Mouse (Mus musculus) megakaryocyte, embryonic 14.5 days (primary cell): ENCODE data around the gene Trio. TPM values are rescaled to one million over a fixed set of nuclear protein-coding genes. Genes with fewer than 3 reads are reported as not detected.

Source experiments
- H3K27me3 ChIP-seq: replicated peaks from 2 replicates; pipeline ENCODE3; 2012; ENCODE audit warnings: inconsistent platforms
- H3K36me3 ChIP-seq: replicated peaks from 2 replicates; pipeline ENCODE3; 2012; ENCODE audit warnings: low read length, inconsistent platforms, mixed read lengths
- H3K4me1 ChIP-seq: 2 replicates; pipeline ENCODE4 v1.6.1; 2012; ENCODE audit warnings: inconsistent platforms
- H3K4me3 ChIP-seq: replicated peaks from 2 replicates; pipeline ENCODE3; 2012; ENCODE audit warnings: moderate library complexity, mild to moderate bottlenecking, inconsistent platforms
- H3K9me3 ChIP-seq: 2 replicates; pipeline ENCODE4 v1.6.1; 2012; ENCODE audit warnings: inconsistent platforms
- FLI1 ChIP-seq: IDR thresholded peaks from 2 replicates; pipeline ENCODE4 v1.6.1; 2012; ENCODE audit warnings: low read length, inconsistent platforms, mixed read lengths
- GATA1 ChIP-seq: IDR thresholded peaks from 3 replicates; pipeline ENCODE4 v1.6.1; 2012; ENCODE audit warnings: mixed read lengths, low read length, inconsistent platforms, borderline replicate concordance
- polyA plus RNA-seq: library from polyadenylated mRNA; stranded (reverse); fragments of >175 nt; gene quantifications from 2 replicates; pipeline ENCODE4 v1.2.3, GENCODE M21; 2012; ENCODE audit warnings: low replicate concordance; ENCODE audit not compliant: insufficient read depth

Trio gene
- polyA plus RNA-seq, 1 experiment: 5.8 TPM

DNA sequence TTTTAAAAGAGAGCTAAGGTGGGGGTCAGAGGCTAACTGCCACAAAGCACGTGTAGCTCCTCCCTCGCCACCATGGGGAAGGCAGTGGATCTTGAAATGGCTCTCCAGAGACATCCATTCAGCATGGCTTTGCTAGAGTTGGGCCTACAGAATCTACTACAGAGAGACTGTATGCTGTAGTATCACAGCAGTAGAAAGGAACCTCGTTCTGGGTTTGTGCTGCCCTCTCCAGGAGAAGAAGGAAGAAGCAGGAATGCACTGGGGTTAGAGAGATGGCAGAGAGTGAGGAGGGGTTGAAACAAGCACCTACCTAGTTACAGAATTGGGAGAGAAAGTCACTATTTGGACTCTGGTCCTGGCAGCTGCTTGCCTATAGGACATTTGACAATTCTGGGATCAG lies 310.3 kb downstream of the Trio start:
- H3K9me3 ChIP-seq: no peaks in the 10 kb centered on the region
- H3K4me3 ChIP-seq: no peak overlapping the region
- H3K36me3 ChIP-seq: no peaks in the 10 kb centered on the region
- TF ChIP-seq GATA1 (no peak), FLI1 (no peak)
- peaks cover 9% of the 10 kb centered on the region for H3K4me1 ChIP-seq
- H3K27me3 ChIP-seq: peaks cover 34% of the 10 kb centered on the region

DNA sequence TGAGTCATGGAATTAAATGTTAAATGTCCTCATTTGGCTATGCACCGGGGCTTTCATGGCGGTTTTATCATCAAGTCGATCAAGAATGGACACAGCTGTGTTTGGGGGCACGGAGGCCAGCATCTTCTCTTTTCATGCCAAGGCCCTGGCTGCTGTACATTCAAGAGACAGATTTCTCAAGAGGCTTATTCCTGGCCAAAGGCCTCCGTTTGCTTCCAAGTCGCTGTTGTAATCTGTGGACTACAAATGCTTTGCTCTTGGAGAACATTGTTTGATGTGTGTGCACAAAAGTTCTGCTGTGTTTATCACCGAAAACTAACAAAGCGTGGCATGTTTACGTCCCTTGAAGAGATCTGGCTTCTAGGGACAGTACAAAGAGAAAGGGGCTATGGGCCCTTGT lies 314.9 kb downstream of the Trio start:
- TF ChIP-seq GATA1: no peak
- TF ChIP-seq FLI1: no peak
- Histone ChIP-seq H3K4me1 (peaks cover 21% of the 10 kb centered on the region), H3K9me3 (no peaks in the 10 kb centered on the region), H3K27me3 (peaks cover 21% of the 10 kb centered on the region), H3K4me3 (no peak overlapping the region), H3K36me3 (no peaks in the 10 kb centered on the region)

DNA sequence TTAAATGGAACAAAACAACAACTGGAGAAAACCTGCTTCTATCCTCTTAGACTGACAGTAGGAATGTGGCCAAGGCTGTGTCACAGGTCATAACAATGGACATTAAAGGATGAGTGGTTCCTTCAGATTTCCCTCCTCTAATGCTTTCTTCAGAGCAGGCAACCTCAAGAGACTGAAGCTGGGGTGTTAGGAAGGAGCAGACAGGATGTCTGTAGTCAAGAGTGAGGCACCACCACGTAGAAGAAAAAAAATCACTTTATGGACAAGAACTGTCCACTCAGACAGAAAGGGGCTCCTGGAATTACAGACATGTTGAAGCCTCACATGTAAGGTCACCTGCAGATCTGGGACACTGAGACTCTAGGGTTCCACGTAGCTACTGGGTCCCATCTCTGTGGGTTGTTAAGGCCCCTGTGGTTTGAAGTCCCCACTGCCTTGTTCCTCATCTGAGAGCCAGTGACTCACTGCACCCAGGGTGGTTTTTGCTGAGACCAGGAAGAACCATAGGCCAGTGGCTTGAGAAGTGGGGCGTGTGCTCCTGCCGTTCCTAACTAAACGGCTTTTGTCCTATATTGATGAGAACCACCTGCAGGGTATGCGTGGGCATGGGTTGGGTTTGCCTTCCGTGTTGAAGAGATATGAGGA lies 316.6 kb downstream of the Trio start:
- H3K4me1 ChIP-seq: peaks cover 19% of the 10 kb centered on the region
- H3K9me3 ChIP-seq: no peaks in the 10 kb centered on the region
- H3K4me3 ChIP-seq: no peak overlapping the region
- TF ChIP-seq FLI1 (no peak), GATA1 (no peak)
- no peaks in the 10 kb centered on the region for H3K36me3 ChIP-seq
- H3K27me3 ChIP-seq: peaks cover 23% of the 10 kb centered on the region

DNA sequence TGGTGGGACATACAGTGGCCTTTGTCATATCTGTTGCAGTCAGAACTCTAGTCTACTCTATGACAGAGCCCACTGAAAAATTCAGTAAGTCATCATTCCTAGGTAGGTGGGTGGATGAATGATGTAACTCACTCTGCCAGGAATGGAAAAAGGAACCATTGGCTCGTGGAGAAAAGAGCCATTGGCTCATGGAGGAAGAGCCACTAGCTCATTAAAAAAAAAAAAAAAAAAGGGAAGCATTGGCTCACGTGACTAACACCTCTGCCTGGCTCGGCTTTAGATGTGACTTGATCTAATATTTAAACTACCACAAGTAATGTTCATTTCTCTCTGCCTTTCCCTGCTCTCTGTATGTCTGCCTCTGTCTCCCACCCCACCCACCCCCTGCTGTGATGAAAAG lies 317.1 kb downstream of the Trio start:
- Histone ChIP-seq H3K4me1 (peaks cover 25% of the 10 kb centered on the region), H3K9me3 (no peaks in the 10 kb centered on the region), H3K4me3 (no peak overlapping the region), H3K27me3 (peaks cover 23% of the 10 kb centered on the region), H3K36me3 (no peaks in the 10 kb centered on the region)
- no peak for TF ChIP-seq FLI1
- no peak for TF ChIP-seq GATA1

DNA sequence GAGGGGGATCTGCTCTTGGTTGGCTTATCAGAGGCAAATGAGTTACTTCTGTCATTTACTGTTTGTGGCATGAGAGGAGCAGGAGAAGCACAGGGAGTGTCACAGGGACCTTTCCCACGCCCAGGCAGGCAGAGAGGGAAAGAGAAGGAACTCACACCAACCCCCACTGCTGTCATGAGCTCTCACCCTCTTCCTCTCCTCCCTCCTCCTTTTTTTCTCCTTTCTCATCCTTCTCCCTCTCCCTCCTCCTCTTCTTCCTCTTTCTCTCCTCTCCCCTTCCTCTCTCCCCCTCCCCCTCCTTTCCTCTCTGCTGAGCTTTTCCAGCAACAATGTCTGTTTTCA lies 322.7 kb downstream of the Trio start:
- no peaks in the 10 kb centered on the region for H3K36me3 ChIP-seq
- H3K4me1 ChIP-seq: peaks cover 42% of the 10 kb centered on the region
- TF ChIP-seq FLI1 (no peak), GATA1 (no peak)
- H3K9me3 ChIP-seq: no peaks in the 10 kb centered on the region
- H3K4me3 ChIP-seq: peak overlapping the region; percentile 87
- H3K27me3 ChIP-seq: peaks cover 21% of the 10 kb centered on the region

DNA sequence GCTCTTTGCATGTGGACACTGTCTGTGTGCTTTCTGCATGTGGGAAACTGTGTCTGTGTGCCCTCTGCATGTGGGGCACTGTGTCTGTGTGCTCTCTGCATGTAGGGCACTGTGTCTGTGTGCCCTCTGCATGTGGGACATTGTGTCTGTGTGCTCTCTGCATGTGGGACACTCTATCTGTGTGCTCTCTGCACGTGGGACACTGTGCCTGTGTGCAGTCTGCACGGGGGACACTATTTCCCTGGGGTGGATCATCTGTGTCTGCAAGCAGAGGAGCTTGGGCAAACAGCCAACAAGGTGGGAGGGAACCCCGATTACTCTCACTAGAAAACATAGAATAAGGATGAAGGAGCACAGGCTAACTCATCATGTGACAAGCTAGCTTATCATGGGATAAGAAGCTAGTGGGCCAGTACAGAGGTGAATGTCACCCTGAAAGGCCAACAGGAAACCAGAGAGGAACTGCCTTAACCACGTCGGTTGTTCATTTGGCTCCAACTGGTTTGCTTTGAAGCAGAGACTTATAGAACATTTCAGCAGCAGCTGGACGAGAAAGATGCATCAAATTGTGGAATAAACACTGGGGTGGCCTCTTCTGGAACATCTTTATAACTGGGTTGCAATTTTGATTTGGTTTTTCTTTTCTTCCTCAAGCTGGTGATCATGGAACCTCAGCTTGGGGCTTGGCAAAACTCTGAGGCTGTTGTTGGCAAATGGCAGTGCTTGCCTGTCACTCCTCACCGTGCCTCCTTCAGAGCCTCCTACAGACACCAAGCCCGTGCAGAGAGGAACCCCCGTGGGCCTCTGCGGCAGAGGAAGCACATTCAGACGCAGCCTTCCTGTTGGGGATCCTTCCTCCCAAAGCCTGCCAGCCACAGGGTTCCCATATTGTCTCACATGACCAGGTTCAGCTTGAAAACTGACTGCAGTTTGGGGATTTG lies 323.3 kb downstream of the Trio start:
- H3K4me1 ChIP-seq: peaks cover 40% of the 10 kb centered on the region
- TF ChIP-seq FLI1: no peak
- TF ChIP-seq GATA1: no peak
- H3K4me3 ChIP-seq: peak overlapping the region; percentile 87

DNA sequence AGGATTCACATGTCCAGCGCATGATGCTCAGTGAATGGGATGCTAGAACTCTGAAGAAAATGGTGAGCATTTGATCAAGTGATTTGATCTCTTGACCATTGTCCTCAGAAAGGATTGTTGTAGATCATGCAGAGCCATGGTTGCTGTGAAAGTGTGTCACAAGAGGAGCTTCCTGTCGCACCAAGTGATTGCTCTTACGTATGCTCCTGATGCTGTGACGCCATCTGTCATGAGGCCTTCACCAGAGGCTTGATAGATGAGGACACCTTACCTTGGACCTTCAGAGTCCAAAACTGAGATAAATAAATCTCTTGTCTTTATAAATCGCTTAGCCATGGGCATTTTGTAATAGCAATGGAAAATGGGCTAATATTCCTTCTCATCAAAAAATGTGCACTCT lies 328.0 kb downstream of the Trio start:
- peaks cover 19% of the 10 kb centered on the region for H3K4me1 ChIP-seq
- peaks cover 20% of the 10 kb centered on the region for H3K27me3 ChIP-seq
- H3K36me3 ChIP-seq: no peaks in the 10 kb centered on the region
- TF ChIP-seq FLI1 (no peak), GATA1 (no peak)
- no peak overlapping the region for H3K4me3 ChIP-seq
- no peaks in the 10 kb centered on the region for H3K9me3 ChIP-seq

More for the DNA sequence above, 323.3 kb downstream of the Trio start:
- H3K9me3 ChIP-seq: no peaks in the 10 kb centered on the region
- H3K27me3 ChIP-seq: peaks cover 24% of the 10 kb centered on the region
- no peaks in the 10 kb centered on the region for H3K36me3 ChIP-seq

DNA sequence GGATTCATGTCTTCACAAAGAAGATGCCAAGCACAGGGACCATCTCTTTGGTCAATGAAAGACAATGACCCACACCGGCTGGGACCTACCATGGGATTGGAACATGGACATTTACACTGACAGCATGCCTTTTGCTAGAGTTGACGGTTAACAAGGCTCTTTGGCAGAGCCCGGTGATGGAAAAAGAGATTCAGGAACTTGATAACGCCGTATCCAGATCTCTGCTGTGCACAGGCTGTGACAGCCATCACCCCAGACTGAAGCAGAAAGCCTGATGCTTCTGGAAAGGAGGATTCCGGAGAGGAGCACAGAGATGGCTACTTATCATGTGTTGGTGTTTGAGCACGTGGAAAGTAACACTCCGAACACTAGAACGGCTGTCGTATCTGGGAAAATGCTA lies 332.4 kb downstream of the Trio start:
- no peak for TF ChIP-seq GATA1
- no peak for TF ChIP-seq FLI1
- Histone ChIP-seq H3K27me3 (peaks cover 8% of the 10 kb centered on the region), H3K9me3 (no peaks in the 10 kb centered on the region), H3K4me1 (peaks cover 10% of the 10 kb centered on the region), H3K4me3 (no peak overlapping the region), H3K36me3 (no peaks in the 10 kb centered on the region)

DNA sequence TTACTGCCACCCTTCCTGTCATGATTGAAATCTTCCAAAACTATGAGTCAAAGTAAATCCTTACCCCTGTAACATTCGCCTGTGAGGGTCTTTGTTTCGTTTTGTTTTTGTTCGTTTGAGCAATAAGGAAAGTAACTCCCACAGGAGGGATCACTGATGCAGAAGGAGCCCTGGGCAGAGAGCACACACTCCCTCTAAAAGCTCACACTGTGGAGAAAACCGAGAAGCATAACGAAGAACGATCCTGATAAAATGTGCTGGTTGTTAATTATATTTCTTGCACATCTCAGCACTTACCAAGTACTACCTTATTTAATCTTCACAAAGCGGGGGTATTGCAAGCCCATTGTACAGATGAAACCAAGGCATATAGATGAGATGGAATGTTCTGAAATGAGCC lies 333.5 kb downstream of the Trio start:
- H3K36me3 ChIP-seq: no peaks in the 10 kb centered on the region
- H3K4me1 ChIP-seq: peaks cover 18% of the 10 kb centered on the region
- H3K27me3 ChIP-seq: peaks cover 3% of the 10 kb centered on the region
- H3K9me3 ChIP-seq: no peaks in the 10 kb centered on the region
- no peak for TF ChIP-seq GATA1
- no peak for TF ChIP-seq FLI1
- H3K4me3 ChIP-seq: no peak overlapping the region

DNA sequence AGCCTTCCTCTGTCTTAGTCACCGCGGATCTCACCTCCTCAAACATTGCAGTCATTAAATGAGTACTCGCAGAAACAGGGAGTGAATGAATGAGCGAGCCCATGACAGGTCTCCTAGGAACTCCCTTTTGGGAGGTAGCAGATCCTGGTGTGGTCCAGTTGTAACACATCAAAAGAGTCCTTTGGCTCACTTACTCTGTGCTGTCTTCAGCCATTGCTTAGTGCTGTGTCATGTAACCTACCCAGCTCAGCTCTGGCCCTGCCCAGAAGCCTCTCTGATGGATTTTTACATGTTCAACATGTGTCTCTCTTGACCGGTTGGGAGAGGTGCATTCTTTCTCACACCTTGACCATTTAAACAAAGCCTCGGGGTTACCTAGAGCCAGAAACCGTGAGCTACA lies 334.4 kb downstream of the Trio start:
- H3K36me3 ChIP-seq: no peaks in the 10 kb centered on the region
- peaks cover 2% of the 10 kb centered on the region for H3K27me3 ChIP-seq
- no peaks in the 10 kb centered on the region for H3K9me3 ChIP-seq
- no peak overlapping the region for H3K4me3 ChIP-seq
- H3K4me1 ChIP-seq: peaks cover 22% of the 10 kb centered on the region
- TF ChIP-seq FLI1: no peak
